Mouse (Mus musculus) heart, adult 2 months (tissue): ENCODE data around the gene Atrip.
A peak's percentile ranks its signal among the peaks of the same experiment; 100 is the strongest.

ENCODE experiments used
- CTCF ChIP-seq: fragments of 200-600 bp; IDR thresholded peaks from 2 replicates; pipeline ENCODE4 v1.8.1; 2022; ENCODE audit warnings: antibody characterized with exemption, mild to moderate bottlenecking, moderate library complexity
- EP300 ChIP-seq: fragments of 200-500 bp; IDR thresholded peaks from 2 replicates; pipeline ENCODE4 v1.6.1; 2011; ENCODE audit warnings: low read depth, low read length, control low read depth; ENCODE audit not compliant: insufficient read depth
- POLR2A ChIP-seq: fragments of 200-500 bp; IDR thresholded peaks from 2 replicates; pipeline ENCODE4 v1.6.1; 2011; ENCODE audit warnings: mild to moderate bottlenecking, low read depth, low read length, control low read depth; ENCODE audit not compliant: insufficient read depth

DNA sequence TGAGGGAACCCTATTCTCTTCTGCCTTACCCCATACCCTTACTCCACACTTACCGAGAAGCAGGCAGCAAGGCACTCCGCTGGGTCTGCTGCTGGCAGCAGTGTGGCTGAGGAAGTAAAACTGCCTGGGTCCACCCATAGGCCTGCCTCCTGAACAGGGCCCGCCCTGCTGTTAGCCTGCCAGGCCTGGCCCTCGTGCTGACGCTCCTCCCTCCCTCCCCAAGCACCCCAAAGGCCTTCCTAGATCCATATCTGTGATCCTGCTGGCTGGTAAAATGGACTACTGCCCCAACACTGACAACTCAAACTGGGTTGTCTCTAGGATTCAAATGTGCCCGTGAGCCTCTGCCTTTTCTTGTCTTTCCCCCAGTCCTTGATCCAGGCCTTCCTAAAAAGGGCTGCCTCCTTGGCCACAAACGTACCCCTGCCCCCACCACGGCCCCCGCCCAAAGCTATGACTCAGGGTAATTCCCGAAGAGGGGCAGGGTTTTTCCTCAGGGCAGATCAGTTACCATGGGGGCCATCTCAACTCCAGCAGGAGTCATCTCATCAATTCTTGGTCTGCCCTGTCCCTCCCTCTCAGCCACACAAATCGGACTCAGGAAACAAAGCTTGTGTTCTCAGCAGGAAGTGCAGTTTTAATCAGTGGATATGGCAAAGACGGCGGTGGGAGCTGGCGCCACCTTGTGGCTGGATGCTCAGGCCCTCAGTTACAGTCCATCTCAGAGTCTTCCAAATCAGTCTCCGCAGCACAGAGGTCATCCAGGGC is 14.6 kb downstream of the Atrip start, which contains the start of gene Trex1:
- no peak; the same call in 1 of the 2 replicates for TF ChIP-seq CTCF
- TF ChIP-seq EP300: peak; percentile 84
- TF ChIP-seq POLR2A: peak; percentile 98
